Mouse (Mus musculus) thymus, postnatal 0 days (tissue): Measurements from ENCODE around the gene Selenbp1. TPM values are rescaled to one million over a fixed set of nuclear protein-coding genes. Genes with fewer than 3 reads are reported as not detected.
A peak's percentile ranks its signal among the peaks of the same experiment; 100 is the strongest.
"Not testable (repeated sequence)": the region's sequence is repeated elsewhere in the genome, so short reads cannot be mapped to it uniquely, and the experiment has no call there.

Experiments used
- DNase-seq: peaks from one replicate; pipeline ENCODE4 v3.0.0-alpha.2; 2015; ENCODE audit warnings: low spot score
- polyA plus RNA-seq: library from polyadenylated mRNA; unstranded; fragments of >200 nt; fragmentation: Nextera tagmentation; extraction: Ambion mirVana; gene quantifications from 2 replicates; pipeline ENCODE4 v1.2.1, GENCODE M21; 2015

The Selenbp1 gene
- polyA plus RNA-seq = 12.6 and 14.3 TPM in 2 replicates

DNA sequence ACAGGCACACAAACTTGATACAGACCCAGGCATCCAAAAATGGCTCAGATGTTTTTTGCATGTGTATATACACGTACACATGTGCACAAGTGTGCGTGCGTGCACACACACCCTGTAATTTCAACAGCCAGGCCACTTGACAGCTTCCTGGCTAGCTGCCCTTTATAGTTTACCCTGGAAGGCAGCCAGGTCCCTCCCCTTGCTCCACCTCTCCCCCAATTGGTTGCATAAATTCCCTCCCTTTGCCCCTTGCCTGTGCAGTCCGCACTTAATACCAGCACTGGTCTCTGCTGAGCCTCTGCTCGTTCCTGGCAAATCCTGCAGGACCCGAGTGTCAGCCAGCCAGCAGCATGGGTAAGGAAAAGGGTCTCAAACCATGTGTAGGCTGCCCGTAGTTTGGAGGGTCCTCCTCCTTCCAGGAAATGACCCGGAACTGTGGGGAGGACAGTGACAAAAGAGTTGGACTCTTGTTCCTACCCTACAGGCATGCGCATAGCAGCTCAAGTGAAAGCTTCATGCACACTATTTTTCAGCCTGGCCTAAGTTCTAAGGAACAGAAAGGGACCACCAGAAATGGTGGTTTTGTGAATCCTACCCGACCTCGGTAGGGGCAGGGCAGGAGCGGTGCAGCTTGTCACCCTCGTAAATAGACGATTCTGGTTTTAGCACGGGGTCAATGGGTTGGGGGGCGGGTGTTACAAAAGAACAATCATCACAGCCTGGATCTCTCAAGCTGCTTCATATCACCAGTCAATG lies at the start of gene Selenbp1:
Selenbp1 (plus strand) TSS at position 248 of the 756 bp plus-strand sequence.
- DNase-seq = no peak

DNA sequence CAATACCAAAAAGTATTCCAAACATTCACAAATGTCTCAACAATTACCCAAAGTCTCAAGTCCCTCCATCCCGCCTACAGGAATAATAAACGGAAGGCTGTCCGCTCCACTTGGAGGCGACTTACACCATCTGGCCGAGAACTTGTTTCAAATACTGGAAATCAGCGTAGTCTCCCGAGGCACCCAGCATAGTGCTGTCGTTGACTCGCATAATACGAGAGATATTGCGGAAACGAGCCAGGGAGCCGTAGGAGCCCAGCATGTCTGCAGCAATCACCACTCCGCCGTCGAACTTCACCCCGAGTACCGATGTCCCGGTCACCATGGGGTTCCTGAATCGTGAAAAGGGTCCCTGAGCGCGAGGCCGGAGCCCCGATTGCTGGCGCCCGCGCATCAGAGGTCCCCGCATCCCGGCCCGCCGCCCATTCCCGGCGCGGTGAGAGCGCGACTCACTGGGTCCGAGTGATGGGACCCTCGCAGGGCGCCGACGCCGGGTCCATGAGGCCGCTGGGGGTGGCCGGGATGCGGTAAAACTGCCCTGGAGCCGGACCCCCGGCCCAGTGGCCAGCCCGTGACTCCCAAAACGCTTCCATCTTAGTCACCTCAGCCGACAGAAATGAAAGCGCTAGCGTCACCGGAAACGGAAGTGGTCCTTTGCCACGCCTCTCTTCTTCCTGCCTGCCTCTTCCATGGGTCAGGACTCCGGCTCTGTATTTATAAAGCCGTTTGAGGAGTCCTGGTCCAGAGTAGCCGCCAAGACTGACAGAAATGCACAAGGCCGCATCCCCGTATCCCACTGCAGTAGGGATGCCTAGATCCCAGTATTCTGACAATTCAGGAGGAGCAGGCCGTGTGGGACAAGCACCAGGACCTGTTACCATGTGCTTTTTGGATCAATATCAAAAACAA lies 46.3 kb upstream of the Selenbp1 start, which contains the start of gene Psmb4:
Psmb4 (minus strand) TSS at position 646 of the 909 bp plus-strand sequence.
- DNase-seq = peak; percentile 88

DNA sequence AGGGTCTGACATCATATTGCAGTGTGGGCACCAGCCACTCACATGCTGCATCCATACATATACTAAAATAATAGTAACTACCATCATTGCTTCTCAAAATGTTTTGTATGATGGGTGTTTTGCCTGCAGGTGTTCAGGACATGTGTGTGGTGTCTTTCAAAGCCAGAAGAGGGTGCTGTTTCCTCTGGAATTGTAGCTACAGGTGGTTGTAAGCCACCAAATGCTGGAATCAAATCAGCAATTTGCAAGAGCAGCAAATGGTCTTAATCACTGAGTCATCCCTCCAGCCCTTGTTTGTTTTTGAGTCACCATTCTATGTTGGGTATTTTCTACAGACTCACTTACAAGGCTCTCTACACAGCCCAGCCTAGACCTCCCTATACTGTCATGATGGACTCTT lies 44.3 kb upstream of the Selenbp1 start:
- peak; percentile 53 for DNase-seq

DNA sequence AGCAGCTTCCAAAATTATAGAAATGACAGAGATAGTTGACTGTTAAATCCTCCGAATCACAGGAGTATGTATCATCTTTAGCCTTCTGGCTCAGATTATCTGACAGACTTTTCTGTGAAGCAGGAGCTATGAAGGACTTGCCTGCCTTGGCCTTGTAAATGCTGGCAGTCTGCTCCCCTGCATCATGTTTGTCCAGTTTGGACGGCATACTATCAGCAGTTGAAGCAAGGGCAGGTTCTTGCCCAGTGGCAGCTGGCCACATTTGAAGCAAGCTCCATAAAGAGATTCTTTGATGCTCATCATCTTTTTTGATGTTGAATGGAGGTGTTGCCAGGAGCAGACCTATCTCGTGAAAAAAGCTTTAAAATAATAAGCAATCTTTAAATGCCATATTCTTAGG lies 38.8 kb upstream of the Selenbp1 start:
- no peak for DNase-seq

DNA sequence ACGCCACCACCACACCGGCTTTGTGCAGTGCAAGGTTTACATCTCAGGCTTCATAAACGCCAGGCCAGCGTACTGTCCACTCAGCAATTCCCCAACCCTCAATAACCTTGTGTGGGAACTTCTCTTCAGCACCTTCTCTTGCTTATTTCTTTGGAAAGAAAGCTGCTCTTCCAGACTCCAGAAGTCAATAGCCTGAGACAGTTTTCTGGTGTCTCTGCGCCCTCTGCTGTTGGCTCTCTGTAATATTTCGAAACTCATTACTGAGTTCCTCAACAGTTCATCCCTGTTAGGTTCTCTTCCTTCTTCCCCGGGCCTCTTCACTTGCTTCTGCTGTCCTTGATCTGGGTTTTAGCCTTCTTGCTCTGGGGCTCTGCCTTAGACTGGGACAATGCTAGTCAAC lies 30.1 kb upstream of the Selenbp1 start:
- DNase-seq = peak; percentile 46

DNA sequence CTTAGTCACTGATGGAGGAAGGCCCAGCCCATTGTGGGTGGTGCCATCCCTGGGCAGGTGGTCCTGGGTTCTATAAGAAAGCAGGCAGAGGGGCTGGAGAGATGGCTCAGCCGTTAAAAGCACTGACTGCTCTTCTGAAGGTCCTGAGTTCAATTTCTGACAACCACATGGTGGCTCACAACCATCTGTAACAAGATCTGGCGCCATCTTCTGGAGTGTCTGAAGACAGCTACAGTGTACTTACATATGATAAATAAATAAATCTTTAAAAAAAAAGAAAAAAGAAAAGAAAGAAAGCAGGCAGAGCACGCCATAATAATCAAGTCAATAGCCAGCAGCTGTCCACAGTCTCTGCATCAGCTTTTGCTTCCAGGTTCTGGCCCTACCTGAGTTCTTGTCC lies 28.1 kb upstream of the Selenbp1 start:
- DNase-seq = not testable (repeated sequence)

DNA sequence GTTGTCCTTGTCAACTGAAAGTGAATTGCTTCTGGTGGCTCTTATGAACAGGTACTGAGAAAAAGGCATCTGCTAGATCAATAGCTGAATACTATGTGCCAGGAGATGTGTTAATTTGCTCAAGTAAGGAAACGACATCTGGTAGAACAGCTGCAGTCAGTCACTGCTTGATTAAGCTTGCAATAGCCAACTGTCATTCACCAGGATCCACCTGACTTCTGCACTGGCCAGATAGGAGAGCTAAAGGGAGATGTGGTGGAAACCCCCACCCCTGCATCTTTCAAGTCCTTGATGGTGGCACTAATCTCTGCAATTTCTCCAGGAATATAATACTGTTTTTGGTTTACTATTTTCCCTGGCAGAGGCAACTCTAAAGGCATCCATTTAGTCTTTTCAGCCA lies 26.4 kb upstream of the Selenbp1 start:
- DNase-seq = no peak

DNA sequence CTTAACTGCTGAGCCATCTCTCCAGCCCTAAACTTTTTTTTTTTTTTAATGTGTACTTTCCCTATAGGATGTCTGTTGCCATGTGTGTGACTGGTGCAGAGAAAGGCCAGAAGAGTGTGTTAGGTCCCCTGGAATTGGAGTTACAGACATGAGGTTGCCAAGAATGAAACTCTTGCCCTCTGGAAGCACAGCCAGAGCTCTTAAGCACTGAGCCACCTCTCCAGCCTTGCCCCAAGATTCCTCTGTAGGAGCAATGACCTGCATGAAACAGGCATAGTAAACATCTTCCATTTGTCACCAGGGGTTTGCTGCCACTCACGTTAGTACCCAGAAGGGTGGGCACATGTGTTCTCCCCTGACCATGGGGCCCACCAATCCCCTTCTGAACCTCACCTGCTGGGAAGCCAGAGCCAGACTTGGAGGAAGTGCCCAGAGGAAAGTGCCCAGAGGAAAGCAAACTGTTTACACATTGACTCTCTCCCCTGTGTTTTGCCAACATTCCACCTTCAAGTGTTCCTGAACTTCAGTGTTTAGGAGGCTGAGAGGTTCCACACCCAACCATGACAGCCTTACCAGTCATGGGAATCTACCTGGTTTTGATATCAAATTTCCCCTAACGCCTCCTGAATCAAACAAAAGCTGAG lies 21.7 kb upstream of the Selenbp1 start:
- DNase-seq = no peak

DNA sequence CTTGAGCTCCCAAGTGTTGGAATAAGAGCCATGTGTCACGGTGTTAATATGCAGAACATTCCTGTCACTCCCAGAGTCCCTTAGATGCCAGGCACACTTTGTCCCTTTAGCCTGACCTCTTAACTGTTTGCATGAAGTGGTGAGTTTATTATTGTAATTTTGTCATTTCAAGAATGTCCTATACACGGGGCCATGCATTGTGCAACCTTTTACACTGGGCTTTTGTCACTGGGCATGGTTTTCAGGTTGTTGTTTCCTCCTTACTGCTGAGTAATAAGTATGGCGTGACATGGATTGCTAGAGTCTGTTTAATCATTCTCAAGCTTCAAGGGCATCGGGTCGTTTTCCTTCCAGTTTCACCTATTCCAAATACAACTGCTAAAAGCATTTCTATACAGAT lies 19.1 kb upstream of the Selenbp1 start:
- DNase-seq = no peak

DNA sequence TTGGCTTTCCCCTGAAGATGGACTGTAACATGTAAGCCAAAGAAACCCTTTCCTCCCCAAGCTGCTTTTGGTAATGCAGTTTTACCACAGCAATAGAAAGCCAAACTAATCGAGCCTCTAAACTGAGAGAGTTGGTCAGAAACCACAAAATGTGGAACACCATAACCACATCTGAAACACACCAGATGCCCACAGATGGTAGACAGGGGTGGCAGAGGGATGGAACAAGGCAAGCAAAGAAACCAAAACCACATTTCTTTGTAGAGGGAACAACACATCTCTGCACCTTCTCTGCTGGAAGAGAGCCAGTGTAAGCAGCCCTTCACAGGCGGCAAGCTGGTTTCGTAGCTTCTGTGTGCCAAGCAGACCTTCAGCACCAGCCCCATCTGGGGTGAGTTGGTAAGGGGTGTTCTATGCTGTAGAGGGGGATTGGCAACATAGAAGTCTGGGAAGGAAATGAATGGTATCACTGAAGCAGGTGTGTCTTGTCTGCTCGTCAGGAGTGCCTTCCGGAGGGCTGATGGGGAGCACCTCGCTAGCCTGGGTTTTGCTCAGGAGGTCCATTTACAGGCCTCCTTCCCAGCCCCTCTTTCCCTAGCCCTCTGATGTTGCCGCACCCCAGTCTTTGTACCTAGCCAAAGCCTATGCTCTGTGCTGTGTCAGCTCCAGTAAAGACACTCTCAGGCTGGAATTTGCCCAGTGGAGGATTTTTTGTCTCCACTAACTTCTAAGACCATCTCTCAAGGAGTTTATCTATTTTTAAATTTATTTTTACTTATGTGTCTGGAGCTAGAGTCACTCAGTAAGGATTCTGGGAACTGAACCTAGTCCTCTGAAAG lies 16.7 kb upstream of the Selenbp1 start:
- DNase-seq = peak; percentile 30

DNA sequence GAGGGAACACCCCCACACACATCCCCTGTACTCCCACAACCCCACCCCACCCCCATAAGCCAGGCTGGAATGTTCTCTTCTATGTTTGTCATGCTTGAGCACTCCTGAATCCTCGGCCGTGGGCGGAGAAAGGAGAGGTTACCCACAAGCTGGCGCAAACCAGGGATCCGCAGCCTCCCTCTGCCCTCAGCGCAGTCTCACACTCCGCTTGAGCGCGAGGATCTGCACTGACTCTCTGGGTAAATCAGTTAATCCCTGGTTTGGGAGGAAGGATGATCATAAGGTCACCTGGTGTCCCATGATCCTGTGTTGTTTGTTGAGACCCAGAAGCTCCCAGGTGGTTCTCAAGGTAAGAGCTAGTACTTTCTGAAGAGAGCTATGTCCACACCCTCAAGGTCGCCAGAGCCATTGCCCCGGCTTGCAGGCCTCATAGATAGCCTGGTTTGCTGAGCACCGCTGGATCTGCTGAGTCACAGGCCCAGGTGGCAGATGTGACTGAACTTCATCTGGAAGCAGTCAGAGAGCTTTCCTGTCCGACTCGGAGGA lies 15.0 kb upstream of the Selenbp1 start:
- peak; percentile 3 for DNase-seq

DNA sequence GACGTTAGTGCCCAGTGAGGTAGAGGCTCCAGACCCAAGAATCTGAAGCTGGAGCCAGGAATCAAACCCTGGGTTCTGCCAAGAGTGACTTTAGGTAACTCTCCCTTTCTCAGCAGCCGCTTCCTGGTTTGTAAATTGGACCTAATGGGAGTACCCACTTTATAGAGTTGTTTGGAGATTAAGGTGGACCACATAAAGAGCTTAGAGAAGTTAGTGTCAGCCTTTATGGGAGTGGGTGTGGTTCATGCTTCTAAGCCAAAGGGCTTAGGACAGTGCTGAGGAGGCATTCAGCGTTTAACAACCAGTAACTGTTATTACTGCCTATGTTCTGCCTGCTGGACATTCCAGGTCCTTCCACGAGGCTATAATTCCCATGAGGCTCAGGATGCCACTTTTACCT lies 14.0 kb upstream of the Selenbp1 start:
- DNase-seq = no peak

DNA sequence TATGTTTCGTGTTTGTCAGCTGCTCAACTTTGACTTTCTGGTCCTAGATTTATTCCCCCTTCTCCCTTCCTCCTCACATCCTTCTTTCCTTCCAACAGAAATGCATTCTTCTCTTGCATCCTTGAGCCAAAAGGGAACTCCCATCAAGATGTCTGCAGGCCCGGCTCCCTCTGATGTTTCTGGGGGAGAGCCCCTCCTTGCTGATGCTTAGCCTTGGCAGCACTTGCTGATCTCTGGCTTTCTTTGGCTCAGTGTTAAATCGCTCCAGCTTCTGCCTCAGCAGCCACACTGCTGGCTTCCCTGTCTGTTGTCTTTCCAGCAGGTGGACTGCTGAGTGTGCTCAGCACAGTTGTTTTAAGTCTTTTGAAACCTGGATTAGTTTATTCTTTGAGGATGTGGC lies 11.8 kb upstream of the Selenbp1 start:
- no peak for DNase-seq

DNA sequence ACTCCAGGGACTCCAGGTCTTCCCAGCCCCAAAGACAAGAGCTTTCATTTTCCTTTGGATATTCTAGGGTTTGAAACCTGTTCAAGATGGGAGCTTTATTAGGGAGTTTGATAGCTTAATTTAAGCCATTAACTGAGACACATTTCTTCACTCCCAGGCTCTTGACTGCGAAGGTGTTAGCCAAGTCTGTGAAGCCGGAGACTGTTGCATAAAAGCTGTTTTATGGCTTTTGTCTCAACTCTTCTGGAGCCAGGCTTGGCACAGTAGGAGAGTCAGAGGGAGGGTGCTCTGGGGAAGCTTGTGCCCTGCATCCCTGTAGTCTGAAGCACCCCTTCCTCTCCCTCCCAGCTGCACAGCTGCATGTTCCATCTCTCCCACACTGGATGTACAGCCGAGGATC lies 10.5 kb upstream of the Selenbp1 start:
- no peak for DNase-seq

DNA sequence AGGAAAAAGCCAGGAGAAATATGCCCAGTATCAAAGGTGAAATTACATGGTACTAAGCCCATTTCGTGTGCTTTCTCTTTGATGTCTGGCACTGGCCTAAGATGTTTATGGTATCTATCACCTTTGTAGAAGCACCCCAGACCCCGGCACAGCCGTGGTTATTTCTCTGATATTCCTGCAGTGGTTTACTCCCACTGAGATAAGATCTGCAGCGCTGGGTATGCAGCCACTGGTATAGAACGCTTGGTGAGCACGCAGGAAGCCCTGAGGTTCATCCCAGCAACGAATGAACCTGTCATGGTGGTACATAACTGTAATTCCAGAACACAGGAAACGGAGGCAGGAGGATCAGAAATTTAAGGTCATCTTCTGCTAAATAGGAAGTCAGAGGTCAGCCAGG lies 8.2 kb upstream of the Selenbp1 start:
- DNase-seq = no peak

DNA sequence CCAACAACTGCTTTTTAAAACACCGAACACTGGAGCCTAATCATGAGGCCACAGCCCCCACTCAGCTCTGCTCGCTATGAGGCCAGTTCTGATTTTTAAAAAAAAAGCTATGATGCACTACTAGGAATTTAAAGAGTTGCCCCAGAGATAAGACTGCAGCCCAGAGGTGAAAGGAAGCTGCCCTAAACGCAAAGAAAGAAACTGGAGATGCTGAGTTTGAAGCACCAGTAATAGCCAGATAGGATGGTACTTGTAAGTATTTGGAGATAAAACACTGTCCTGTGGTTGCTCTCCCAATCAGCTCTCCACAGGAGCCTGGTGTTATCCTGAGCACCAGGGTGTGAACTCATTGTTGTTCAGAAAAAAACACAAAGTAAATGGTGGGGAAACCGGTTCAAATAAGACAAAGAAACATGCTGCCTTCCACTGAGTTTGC lies 6.5 kb upstream of the Selenbp1 start:
- not testable (repeated sequence) for DNase-seq

DNA sequence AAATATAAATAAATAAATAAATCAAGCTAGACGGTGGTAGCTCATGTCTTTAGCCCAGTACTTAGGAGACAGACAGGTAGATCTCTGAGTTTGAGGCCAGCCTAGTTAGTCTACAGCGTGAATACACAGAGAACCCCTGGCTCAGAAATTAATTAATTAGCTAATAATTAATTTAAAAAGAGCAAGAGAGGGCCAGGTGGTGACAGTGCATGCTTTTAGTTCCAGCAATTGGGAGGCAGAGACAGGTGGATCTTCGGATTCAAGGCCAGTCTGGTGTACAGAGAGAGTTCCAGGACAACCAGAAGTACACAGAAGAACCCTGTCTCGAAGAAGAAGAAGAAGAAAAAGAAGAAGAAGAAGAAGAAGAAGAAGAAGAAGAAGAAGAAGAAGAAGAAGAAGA lies 3.9 kb upstream of the Selenbp1 start:
- DNase-seq = not testable (repeated sequence)

DNA sequence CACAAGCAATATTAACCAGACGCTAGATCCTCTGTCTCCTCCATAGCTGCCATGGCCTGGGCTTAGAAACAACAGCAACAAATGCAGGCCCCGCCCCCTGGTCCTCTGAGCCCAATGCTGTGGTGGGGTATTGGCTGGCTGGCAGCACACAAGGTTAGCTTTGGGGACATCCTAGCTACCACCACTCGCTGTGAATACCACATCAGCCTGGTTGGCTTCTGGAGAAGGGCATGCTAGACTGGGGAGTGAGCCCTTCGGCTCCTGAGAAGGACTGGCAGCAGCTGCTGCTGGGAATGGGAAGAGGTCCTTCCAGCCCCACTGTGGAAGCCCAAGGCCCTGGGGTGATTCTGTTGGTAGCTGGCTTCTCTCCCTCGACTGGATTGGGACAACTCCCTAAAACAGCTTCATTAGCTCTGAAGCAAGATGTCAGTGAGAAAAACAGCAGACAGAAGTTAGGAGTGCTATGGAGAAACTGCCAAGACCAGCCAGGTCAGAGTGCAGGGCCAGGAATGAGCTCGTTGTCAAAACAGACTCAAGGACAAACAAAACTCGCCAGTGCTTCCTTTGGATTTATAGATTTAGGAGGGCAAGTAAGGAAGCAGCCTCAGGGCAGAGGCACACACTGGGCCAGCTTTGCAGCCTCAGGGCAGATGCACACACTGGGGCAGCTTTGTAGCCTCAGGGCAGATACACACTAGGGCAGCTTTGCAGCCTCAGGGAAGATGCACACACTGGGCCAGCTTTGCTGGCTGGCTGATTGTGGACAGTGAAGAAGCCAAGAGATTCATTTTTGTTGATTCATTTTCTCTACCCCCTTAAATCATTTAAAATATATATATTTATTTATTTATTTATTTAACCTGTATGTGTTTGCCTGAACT lies 2.2 kb upstream of the Selenbp1 start:
- DNase-seq = not testable (repeated sequence)

DNA sequence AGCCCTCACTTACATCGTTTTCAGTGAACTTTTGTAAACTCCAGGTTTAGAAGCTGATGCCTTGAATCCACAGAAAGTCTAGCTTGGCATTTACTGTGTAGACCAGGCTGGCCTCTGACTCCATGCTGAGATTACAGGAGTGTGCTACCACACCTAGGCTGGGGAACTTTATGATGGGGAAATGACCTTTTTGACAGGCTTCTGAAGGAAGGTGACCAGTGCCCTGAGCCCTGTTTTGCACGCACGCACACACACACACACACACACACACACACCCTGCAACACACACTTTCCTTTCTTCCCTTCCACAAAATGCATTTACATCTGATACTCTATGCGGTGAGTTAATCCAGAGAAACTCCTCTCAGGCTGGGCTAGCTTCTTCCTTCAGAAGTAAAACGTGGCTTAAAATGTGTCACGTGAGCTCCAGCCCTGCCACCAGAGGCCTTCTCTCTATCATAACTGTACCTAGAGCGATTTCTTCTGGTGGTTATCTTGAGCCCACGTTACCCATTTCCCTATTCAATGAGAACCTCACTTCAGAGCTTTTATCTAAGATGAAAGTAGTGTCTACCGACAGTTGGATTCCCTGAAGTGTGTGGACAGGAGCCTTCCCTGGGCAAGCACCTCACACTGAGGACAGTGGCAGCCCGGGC lies 1.3 kb upstream of the Selenbp1 start:
- DNase-seq = not testable (repeated sequence)
